18 mouse cellular contexts compared by ENCODE assay signal in genomic region chr7:109700213-109700612, GRCm38 (mm10). TPM values are rescaled to one million over a fixed set of nuclear protein-coding genes. Genes with fewer than 3 reads are reported as not detected.
DNase-seq lines count a peak whose midpoint lies in the region; TF ChIP-seq lines count a peak whose summit lies in the region.
"Had no signal": no experiment of that assay in that cellular context is flagged by ENCODE, and none has a peak within 500 bp of the region (broad histone marks: within the 10 kb centered on the region; RNA-seq: fewer than 3 reads in every experiment).

No protein-coding gene starts in this region.

- 0 out of 2 replicates have a peak, but pooled peaks cover 6% of the 10 kb centered on the region for H3K27me3 ChIP-seq in limb, embryonic 10.5 days (ENCODE audit: low read depth, poor library complexity, severe bottlenecking)
- H3K27me3 ChIP-seq: embryonic facial prominence, embryonic 12.5 days; limb, embryonic 13.5 days had no signal

- H3K9me3 ChIP-seq in limb, embryonic 10.5 days (replicated peaks) = no peaks in the 10 kb centered on the region
- H3K9me3 ChIP-seq: embryonic facial prominence, embryonic 12.5 days; limb, embryonic 13.5 days had no signal

- peak; percentile 58 for TF ChIP-seq CTCF in layer of hippocampus, adult 2 months (conservative IDR thresholded peaks at IDR 0.05)

- H3K36me3 ChIP-seq in limb, embryonic 10.5 days = no peaks in the 10 kb centered on the region
- H3K36me3 ChIP-seq: embryonic facial prominence, embryonic 12.5 days; limb, embryonic 13.5 days had no signal

- H3K4me1 ChIP-seq in limb, embryonic 10.5 days = peaks cover 14% of the 10 kb centered on the region; the same call in 1 of the 2 replicates
- H3K4me1 ChIP-seq: embryonic facial prominence, embryonic 12.5 days had no signal

- DNase-seq in layer of hippocampus, adult 2 months (ENCODE audit: low spot score in 2 of 2) = no peak
- no peak for DNase-seq in layer of hippocampus, adult 18-20 months (ENCODE audit: low spot score in 2 of 2)
- peak; percentile 19 for DNase-seq in 416B (ENCODE audit: low read depth)
- peak; percentile 7 to 12 for DNase-seq in B cell, adult 2 months
- peak; percentile 89 for DNase-seq in R1 (ENCODE audit: low read depth, low spot score)
- no peak for DNase-seq in cerebellum, adult 18-20 months
- DNase-seq in limb, embryonic 10.5 days (ENCODE audit: low spot score) = no peak
- DNase-seq: adrenal gland, postnatal 25 days; cerebellum, postnatal 36 days; heart, postnatal 14 days; kidney, postnatal 25 days; layer of hippocampus, postnatal 36 days; thymus, postnatal 25 days had no signal

- H3K27ac ChIP-seq in layer of hippocampus, adult 2 months = no peak overlapping the region
- H3K27ac ChIP-seq in limb, embryonic 10.5 days = no peak overlapping the region
- H3K27ac ChIP-seq: embryonic facial prominence, embryonic 12.5 days; limb, embryonic 13.5 days had no signal

- no peak overlapping the region for H3K4me3 ChIP-seq in layer of hippocampus, adult 2 months
- H3K4me3 ChIP-seq in limb, embryonic 10.5 days = no peak overlapping the region
- H3K4me3 ChIP-seq: embryonic facial prominence, embryonic 12.5 days; limb, embryonic 13.5 days; myocyte had no signal

RNA-seq across cellular contexts. Expression of gene St5, which starts 3.2 kb away (rescaled TPM):
- total RNA-seq in layer of hippocampus, adult 2 months (2021) = 10 to 100 TPM; 49.0 to 53.9 TPM
- total RNA-seq in layer of hippocampus, adult 18-20 months (2021) = 10 to 100 TPM; 43.5 to 47.8 TPM
- 41.4 and 53.5 TPM in 2 replicates for polyA plus RNA-seq in limb, embryonic 10.5 days (2016; fragmentation: Nextera tagmentation; extraction: Ambion mirVana)

RNA-seq across cellular contexts. Expression of gene Akip1, which starts 3.3 kb away (rescaled TPM):
- 1 to 10 TPM; 4.1 to 6.3 TPM for total RNA-seq in layer of hippocampus, adult 2 months (2021)
- 1 to 10 TPM; 5.1 to 6.5 TPM for total RNA-seq in layer of hippocampus, adult 18-20 months (2021)
- 26.8 and 27.5 TPM in 2 replicates for polyA plus RNA-seq in limb, embryonic 10.5 days (2016; fragmentation: Nextera tagmentation; extraction: Ambion mirVana)

RNA-seq across cellular contexts. Expression of gene BC051019, which starts 23.4 kb away (rescaled TPM):
- total RNA-seq in layer of hippocampus, adult 2 months (2021) = under 1 TPM in 1 of 2 experiments, not detected in 1; 0.23 TPM
- under 1 TPM; 0.15 to 0.20 TPM for total RNA-seq in layer of hippocampus, adult 18-20 months (2021)
- polyA plus RNA-seq in limb, embryonic 10.5 days (2016; fragmentation: Nextera tagmentation; extraction: Ambion mirVana) = not detected in 2 replicates
- total RNA-seq: adrenal gland, postnatal 25 days; heart, adult 8-10 months; layer of hippocampus, postnatal 36 days had no signal

RNA-seq across cellular contexts. Expression of gene Ascl3, which starts 31.3 kb away (rescaled TPM):
- not detected for total RNA-seq in layer of hippocampus, adult 2 months (2021)
- not detected for total RNA-seq in layer of hippocampus, adult 18-20 months (2021)
- polyA plus RNA-seq in limb, embryonic 10.5 days (2016; fragmentation: Nextera tagmentation; extraction: Ambion mirVana) = 0.35 TPM in 1 of 2 replicates, not detected in the other
- total RNA-seq: adrenal gland, postnatal 25 days; heart, adult 8-10 months; heart, postnatal 14 days; layer of hippocampus, postnatal 36 days had no signal
- polyA plus RNA-seq: embryonic facial prominence, embryonic 12.5 days; limb, embryonic 13.5 days; stomach, embryonic 14.5 days had no signal

RNA-seq across cellular contexts. Expression of gene Tmem9b, which starts 52.5 kb away (rescaled TPM):
- 100 to 1,000 TPM; 101 to 102 TPM for total RNA-seq in layer of hippocampus, adult 2 months (2021)
- total RNA-seq in layer of hippocampus, adult 18-20 months (2021) = 100 to 1,000 TPM; 102 to 104 TPM
- 17.3 and 18.0 TPM in 2 replicates for polyA plus RNA-seq in limb, embryonic 10.5 days (2016; fragmentation: Nextera tagmentation; extraction: Ambion mirVana)

Comparison
In these comparisons a context has a peak if more than half of its experiments do, and no peak if none do; other contexts are left out.
1. DNase-seq: peak in 416B (single experiment), B cell, adult 2 months (2 of 2) and R1 (single experiment); none in layer of hippocampus, adult 2 months (0 of 2), layer of hippocampus, adult 18-20 months (0 of 2), cerebellum, adult 18-20 months (0 of 2) and limb, embryonic 10.5 days (single experiment).